ENCODE assay signal across 8 mouse cellular contexts in genomic region chr7:28865481-28866300, GRCm38 (mm10). TPM values are rescaled to one million over a fixed set of nuclear protein-coding genes. Genes with fewer than 3 reads are reported as not detected.
DNase-seq lines count a peak whose midpoint lies in the region; ATAC-seq and TF ChIP-seq lines count a peak whose summit lies in the region.

No protein-coding gene starts in this region.

- no peaks in the 10 kb centered on the region for H3K36me3 ChIP-seq in embryonic facial prominence, embryonic 11.5 days (replicated peaks; ENCODE audit: control insufficient read depth, insufficient read depth, low read depth, low read length)
- no peaks in the 10 kb centered on the region for H3K36me3 ChIP-seq in midbrain, embryonic 10.5 days
- no peaks in the 10 kb centered on the region for H3K36me3 ChIP-seq in small intestine, adult 2 months (ENCODE audit: control insufficient read depth, insufficient read depth, low read length)

- peak overlapping the region; percentile 26; the same call in 1 of the 2 replicates for H3K9ac ChIP-seq in embryonic facial prominence, embryonic 11.5 days (replicated peaks; ENCODE audit: low read length)

- peak; percentile 65 for DNase-seq in WW6 (ENCODE audit: low read depth, low spot score)
- DNase-seq in embryonic facial prominence, embryonic 11.5 days (ENCODE audit: low spot score): peak; percentile 75
- DNase-seq in heart, adult 11 months: peak; percentile 99
- peak; percentile 68 for DNase-seq in kidney, adult 11 months
- peak; percentile 45 for DNase-seq in left cerebral cortex, postnatal 4 days
- DNase-seq in midbrain, embryonic 10.5 days (ENCODE audit: low spot score): peak; percentile 68

- H3K27ac ChIP-seq in embryonic facial prominence, embryonic 11.5 days (replicated peaks; ENCODE audit: low read depth, low read length): no peak overlapping the region
- H3K27ac ChIP-seq in midbrain, embryonic 10.5 days (replicated peaks): peak overlapping the region; percentile 53; the same call in 1 of the 2 replicates
- H3K27ac ChIP-seq in small intestine, adult 2 months (ENCODE audit: insufficient read depth, low read depth, low read length): peak overlapping the region; percentile 15; the same call in 1 of the 2 replicates

- TF ChIP-seq CTCF in small intestine, adult 2 months (IDR thresholded peaks at IDR 0.05; ENCODE audit: extremely low read depth, insufficient read length, insufficient replicate concordance, low read depth, low read length): peak; percentile 18; the same call in 1 of the 2 replicates

- ATAC-seq in embryonic facial prominence, embryonic 11.5 days (replicated peaks; ENCODE audit: insufficient number of reproducible peaks, low FRiP score, low TSS enrichment, low read depth): peak; percentile 75; the same call in 1 of the 2 replicates
- no peak for ATAC-seq in cerebellum, adult (ENCODE audit: insufficient number of reproducible peaks, low FRiP score, low TSS enrichment)

- TF ChIP-seq POLR2A in small intestine, adult 2 months (IDR thresholded peaks at IDR 0.05; ENCODE audit: low read depth, low read length): no peak; the same call in 1 of the 2 replicates

- no peaks in the 10 kb centered on the region for H3K4me1 ChIP-seq in embryonic facial prominence, embryonic 11.5 days (ENCODE audit: control insufficient read depth, insufficient read depth, low read length)
- H3K4me1 ChIP-seq in midbrain, embryonic 10.5 days: peaks cover 21% of the 10 kb centered on the region
- H3K4me1 ChIP-seq in small intestine, adult 2 months (ENCODE audit: control insufficient read depth, insufficient read depth, insufficient read length, low read length): peaks cover 19% of the 10 kb centered on the region

- no peaks in the 10 kb centered on the region for H3K27me3 ChIP-seq in embryonic facial prominence, embryonic 11.5 days (ENCODE audit: control insufficient read depth, insufficient read depth, low read length)
- H3K27me3 ChIP-seq in midbrain, embryonic 10.5 days (ENCODE audit: low read depth, poor library complexity, severe bottlenecking): peaks cover 6% of the 10 kb centered on the region; the same call in 1 of the 2 replicates
- no peaks in the 10 kb centered on the region for H3K27me3 ChIP-seq in small intestine, adult 2 months (ENCODE audit: control insufficient read depth, insufficient read depth, low read length)

- WGBS in embryonic facial prominence, embryonic 11.5 days: 44% methylated on average over 33 of the region's 33 CpGs
- WGBS in midbrain, embryonic 10.5 days: 48% methylated on average over 33 of the region's 33 CpGs
- 35% methylated on average over 33 of the region's 33 CpGs for WGBS in small intestine, adult 2 months

- peak overlapping the region; percentile 39 for H3K4me2 ChIP-seq in embryonic facial prominence, embryonic 11.5 days (ENCODE audit: low read depth, low read length)

- no peak overlapping the region for H3K4me3 ChIP-seq in embryonic facial prominence, embryonic 11.5 days (ENCODE audit: low read depth, low read length)
- H3K4me3 ChIP-seq in midbrain, embryonic 10.5 days: peak overlapping the region; percentile 37
- peak overlapping the region; percentile 43 for H3K4me3 ChIP-seq in small intestine, adult 2 months (ENCODE audit: low read depth, low read length)

- intact Hi-C loops in left cerebral cortex, postnatal 4 days (cut with DNase I): no loop called here

- peaks cover 3% of the 10 kb centered on the region for H3K9me3 ChIP-seq in embryonic facial prominence, embryonic 11.5 days (replicated peaks; ENCODE audit: control insufficient read depth, low read length)
- peaks cover 9% of the 10 kb centered on the region; the same call in 1 of the 2 replicates for H3K9me3 ChIP-seq in midbrain, embryonic 10.5 days (replicated peaks)

RNA-seq across cellular contexts. Expression of gene Lgals7, which starts 2.0 kb away (rescaled TPM):
- 0.98 and 1.3 TPM in 2 replicates for polyA plus RNA-seq in embryonic facial prominence, embryonic 11.5 days (2014; fragmentation: Nextera tagmentation; extraction: Ambion mirVana)
- total RNA-seq in left cerebral cortex, postnatal 4 days (2021): 1 to 10 TPM; 2.3 to 3.7 TPM
- 0.62 and 0.85 TPM in 2 replicates for polyA plus RNA-seq in midbrain, embryonic 10.5 days (2016; fragmentation: Nextera tagmentation; extraction: Ambion mirVana)
- 2.4 TPM in 1 of 2 replicates, not detected in the other for polyA plus RNA-seq in small intestine, adult 2 months (2012; rRNA removed)

RNA-seq across cellular contexts. Expression of gene Capn12, which starts 15.5 kb away (rescaled TPM):
- polyA plus RNA-seq in embryonic facial prominence, embryonic 11.5 days (2014; fragmentation: Nextera tagmentation; extraction: Ambion mirVana): 0.21 and 0.29 TPM in 2 replicates
- under 1 TPM; 0.18 to 0.52 TPM for total RNA-seq in left cerebral cortex, postnatal 4 days (2021)
- polyA plus RNA-seq in midbrain, embryonic 10.5 days (2016; fragmentation: Nextera tagmentation; extraction: Ambion mirVana): 0.15 and 0.31 TPM in 2 replicates
- 0.08 and 0.10 TPM in 2 replicates for polyA plus RNA-seq in small intestine, adult 2 months (2012; rRNA removed)

RNA-seq across cellular contexts. Expression of gene Lgals4, which starts 32.0 kb away (rescaled TPM):
- polyA plus RNA-seq in embryonic facial prominence, embryonic 11.5 days (2014; fragmentation: Nextera tagmentation; extraction: Ambion mirVana): 1.5 and 1.9 TPM in 2 replicates
- 1 to 10 TPM; 3.6 to 4.6 TPM for total RNA-seq in left cerebral cortex, postnatal 4 days (2021)
- 3.1 and 3.7 TPM in 2 replicates for polyA plus RNA-seq in midbrain, embryonic 10.5 days (2016; fragmentation: Nextera tagmentation; extraction: Ambion mirVana)
- polyA plus RNA-seq in small intestine, adult 2 months (2012; rRNA removed): 1,096 and 2,780 TPM in 2 replicates

RNA-seq across cellular contexts. Expression of gene Ech1, which starts 40.7 kb away (rescaled TPM):
- polyA plus RNA-seq in embryonic facial prominence, embryonic 11.5 days (2014; fragmentation: Nextera tagmentation; extraction: Ambion mirVana): 103 and 106 TPM in 2 replicates
- 10 to 100 TPM; 45.3 to 45.9 TPM for total RNA-seq in left cerebral cortex, postnatal 4 days (2021)
- polyA plus RNA-seq in midbrain, embryonic 10.5 days (2016; fragmentation: Nextera tagmentation; extraction: Ambion mirVana): 85.1 and 94.5 TPM in 2 replicates
- polyA plus RNA-seq in small intestine, adult 2 months (2012; rRNA removed): 201 and 291 TPM in 2 replicates

RNA-seq across cellular contexts. Expression of gene Hnrnpl, which starts 57.4 kb away (rescaled TPM):
- 328 and 350 TPM in 2 replicates for polyA plus RNA-seq in embryonic facial prominence, embryonic 11.5 days (2014; fragmentation: Nextera tagmentation; extraction: Ambion mirVana)
- 100 to 1,000 TPM; 572 to 576 TPM for total RNA-seq in left cerebral cortex, postnatal 4 days (2021)
- polyA plus RNA-seq in midbrain, embryonic 10.5 days (2016; fragmentation: Nextera tagmentation; extraction: Ambion mirVana): 279 and 293 TPM in 2 replicates
- polyA plus RNA-seq in small intestine, adult 2 months (2012; rRNA removed): 67.1 and 140 TPM in 2 replicates

Comparison
In these comparisons a context has a peak if more than half of its experiments do, and no peak if none do; other contexts are left out.
1. DNase-seq: peak in every context shown above with its lines; median percentile 99 in heart, adult 11 months; 75 in embryonic facial prominence, embryonic 11.5 days; 68 in kidney, adult 11 months; 68 in midbrain, embryonic 10.5 days; 65 in WW6; 45 in left cerebral cortex, postnatal 4 days.
2. RNA of gene Lgals4, which starts 32.0 kb away (polyA plus RNA-seq): 1,096 to 2,780 TPM in small intestine, adult 2 months; 3.1 to 3.7 TPM in midbrain, embryonic 10.5 days and 1.5 to 1.9 TPM in embryonic facial prominence, embryonic 11.5 days; every median in the first group is over 100 times any median in the second.